Mouse (Mus musculus) left cerebral cortex, adult 2 months (tissue): ENCODE results near the gene Phldb3. TPM values are rescaled to one million over a fixed set of nuclear protein-coding genes. Genes with fewer than 3 reads are reported as not detected.
A peak's percentile ranks its signal among the peaks of the same experiment; 100 is the strongest.

Source experiments
- DNase-seq, 2 experiments: peaks; one replicate each; pipeline ENCODE4 v3.0.0; 2021 to 2022; ENCODE audit warnings: low spot score in 2 of 2, mixed read lengths in 1 of 2; ENCODE audit errors: extremely low spot score in 1 of 2
- H3K27ac ChIP-seq: fragments of 200-600 bp; 2 replicates; pipeline ENCODE4 v1.8.1; 2022
- H3K4me3 ChIP-seq: fragments of 200-600 bp; 2 replicates; pipeline ENCODE4 v1.8.1; 2022
- CTCF ChIP-seq: fragments of 200-600 bp; IDR thresholded peaks from 2 replicates; pipeline ENCODE4 v1.8.1; 2022; ENCODE audit warnings: antibody characterized with exemption, mild to moderate bottlenecking, moderate library complexity
- intact Hi-C: fragments of 180-260 bp; cut with DNase I; formaldehyde crosslinking; loops from one replicate; pipeline ENCODE4 v1.15.1; 2025
- total RNA-seq, 2 experiments: library from RNA; stranded (reverse); gene quantifications; 2 replicates each; pipeline ENCODE4 v1.2.3; 2021

Gene Phldb3
- total RNA-seq, 2 experiments from 2014 or later: not detected

GRCm38 (mm10) chr7:24619671-24620397 lies 9.3 kb downstream of the Phldb3 start:
- DNase-seq: no peak
- Histone ChIP-seq H3K4me3 (no peak overlapping the region), H3K27ac (no peak overlapping the region)
- no peak; the same call in 1 of the 2 replicates for TF ChIP-seq CTCF
- intact Hi-C loops: loop anchor here (10.0 kb wide), 1 partner anchor 315 kb away; no protein-coding TSS in a partner anchor

GRCm38 (mm10) chr7:24621193-24621592 lies 10.6 kb downstream of the Phldb3 start:
- H3K4me3 ChIP-seq: no peak overlapping the region
- intact Hi-C loops: loop anchor here (10.0 kb wide), 1 partner anchor 314 kb away; no protein-coding TSS in a partner anchor
- no peak for DNase-seq
- H3K27ac ChIP-seq: no peak overlapping the region
- TF ChIP-seq CTCF: peak; percentile 34; the same call in 1 of the 2 replicates

DNA sequence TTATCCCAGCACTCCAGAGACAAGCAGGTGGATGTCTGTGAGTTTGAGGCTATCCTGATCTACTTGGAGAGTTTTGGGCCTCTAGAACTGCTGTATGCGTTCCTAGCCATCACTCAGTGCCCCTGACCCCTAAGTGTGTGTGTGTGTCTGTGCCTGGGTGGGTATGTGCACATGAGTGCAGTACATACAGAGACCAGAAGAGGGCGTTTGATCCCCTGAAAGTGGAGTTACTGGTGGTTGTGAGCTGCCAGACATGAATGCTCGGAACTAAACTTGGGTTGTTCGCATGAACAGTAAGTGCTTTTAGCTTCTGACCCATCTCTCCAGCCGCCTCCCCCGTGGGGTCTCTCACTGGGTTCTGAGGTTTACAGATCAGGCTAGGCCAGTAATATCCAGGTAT lies 12.4 kb downstream of the Phldb3 start:
- intact Hi-C loops: loop anchor here (10.0 kb wide), 1 partner anchor 312 kb away; no protein-coding TSS in a partner anchor
- DNase-seq: no peak
- H3K4me3 ChIP-seq: no peak overlapping the region
- H3K27ac ChIP-seq: no peak overlapping the region
- TF ChIP-seq CTCF: no peak; the same call in 1 of the 2 replicates

DNA sequence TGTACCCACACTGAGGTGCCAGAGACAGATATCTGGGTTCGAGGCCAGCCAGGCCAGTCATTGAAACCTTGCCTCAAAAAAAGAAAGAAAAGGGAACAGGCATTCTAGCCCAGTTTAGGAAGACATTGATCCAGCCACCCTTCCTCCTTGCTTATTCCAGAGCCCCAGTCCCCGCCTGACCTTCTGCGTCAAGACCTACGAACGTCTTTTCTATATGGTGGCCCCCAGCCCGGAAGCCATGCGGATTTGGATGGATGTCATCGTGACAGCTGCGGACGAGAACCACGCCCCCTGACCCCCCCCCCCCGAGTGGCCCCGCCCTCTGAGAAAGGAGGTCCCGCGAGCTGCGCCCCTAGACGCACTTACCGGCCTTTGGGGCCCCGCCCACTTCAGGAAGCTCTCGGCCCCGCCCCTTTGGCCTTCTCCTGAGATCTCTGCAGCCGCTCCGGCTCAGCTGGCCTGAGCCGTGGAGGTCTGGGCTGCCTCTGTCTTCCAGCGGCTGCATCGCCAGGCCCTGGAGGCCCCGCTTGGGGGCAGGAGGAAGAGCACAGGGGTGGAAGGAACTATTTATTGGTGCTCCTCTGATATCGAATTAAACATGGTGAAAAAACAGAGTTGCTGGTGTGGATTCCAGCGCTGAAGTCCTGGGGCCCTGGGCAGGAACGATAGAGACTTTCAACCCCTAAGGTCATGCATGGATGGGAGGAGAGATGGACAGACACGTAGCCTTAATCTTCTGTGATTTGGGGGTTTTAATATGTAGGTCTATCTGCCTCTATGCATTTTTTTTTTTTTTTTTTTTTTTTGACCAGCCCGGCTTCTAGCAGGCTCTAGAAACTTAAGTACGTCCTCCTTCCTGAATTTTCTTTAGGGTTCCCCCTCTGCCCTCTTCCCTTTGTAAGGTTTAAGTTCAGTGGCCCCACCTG lies 18.4 kb downstream of the Phldb3 start:
- intact Hi-C loops: loop anchor here (10.0 kb wide), 1 partner anchor 306 kb away; no protein-coding TSS in a partner anchor
- H3K4me3 ChIP-seq: peak overlapping the region; percentile 13; the same call in 1 of the 2 replicates

DNA sequence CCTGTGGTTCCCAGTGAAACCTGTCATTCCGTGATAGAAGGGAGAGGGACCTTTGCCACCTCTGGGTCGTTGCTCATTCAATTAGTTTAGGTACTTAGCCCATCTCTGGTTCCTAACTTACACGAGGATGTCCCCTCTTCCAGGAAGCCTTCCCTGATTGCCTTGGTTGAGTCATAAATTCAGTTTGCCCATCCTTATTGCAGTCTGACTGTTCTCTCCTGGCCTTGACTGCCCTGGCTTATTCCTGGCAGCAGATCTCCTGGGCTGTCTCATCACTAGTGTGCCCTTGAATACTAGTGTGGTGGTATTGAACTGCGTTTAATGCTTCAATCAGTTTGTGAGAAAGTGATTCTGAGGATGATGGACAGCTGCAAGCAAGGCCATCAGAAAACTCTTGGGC lies 19.1 kb downstream of the Phldb3 start:
- no peak overlapping the region for H3K4me3 ChIP-seq
- no peak overlapping the region for H3K27ac ChIP-seq
- TF ChIP-seq CTCF: no peak
- intact Hi-C loops: loop anchor here (10.0 kb wide), 1 partner anchor 305 kb away; no protein-coding TSS in a partner anchor
- no peak for DNase-seq

More for the DNA sequence above, 18.4 kb downstream of the Phldb3 start:
- H3K27ac ChIP-seq: no peak overlapping the region
- DNase-seq: peak in 1 of 2 experiments; percentile 53
- no peak for TF ChIP-seq CTCF

DNA sequence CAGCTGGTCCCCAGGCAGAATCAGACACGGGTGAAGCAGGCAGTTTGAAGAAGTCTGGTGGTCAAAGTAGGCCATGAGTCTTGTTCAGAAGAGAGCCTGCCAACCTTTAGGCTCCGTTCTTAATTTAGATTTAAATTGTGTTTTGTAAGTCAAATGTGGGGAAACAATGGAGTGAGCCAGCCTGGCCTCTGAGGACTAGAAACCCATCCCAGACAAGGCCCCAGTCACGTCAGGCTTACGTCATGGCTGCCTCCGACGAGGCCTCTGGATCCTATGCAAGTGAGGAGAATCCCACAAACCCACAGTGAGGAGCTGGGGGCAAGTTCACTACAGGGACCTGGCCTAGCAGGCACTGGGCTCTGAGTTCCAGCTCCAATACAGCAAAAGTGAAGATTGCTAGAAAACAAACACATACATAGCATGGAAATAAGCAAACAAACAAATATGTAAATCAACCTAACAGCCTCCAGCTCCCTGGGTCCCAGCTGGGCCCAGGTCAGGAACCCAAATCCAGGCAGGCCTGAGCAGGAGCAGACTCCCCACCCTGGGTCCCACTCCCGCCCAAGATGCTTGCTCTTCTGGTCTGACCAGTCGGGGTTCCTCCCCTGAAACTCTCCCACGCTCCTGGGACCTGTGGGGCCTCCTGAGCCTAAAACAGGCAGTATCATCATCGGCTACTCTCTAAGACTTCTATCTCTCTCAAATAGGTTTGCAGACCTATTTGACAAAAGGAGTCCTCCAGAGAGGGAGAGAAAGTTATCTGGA lies 19.7 kb downstream of the Phldb3 start:
- no peak for DNase-seq
- no peak overlapping the region for H3K27ac ChIP-seq
- no peak for TF ChIP-seq CTCF
- intact Hi-C loops: no loop called here
- no peak overlapping the region for H3K4me3 ChIP-seq

DNA sequence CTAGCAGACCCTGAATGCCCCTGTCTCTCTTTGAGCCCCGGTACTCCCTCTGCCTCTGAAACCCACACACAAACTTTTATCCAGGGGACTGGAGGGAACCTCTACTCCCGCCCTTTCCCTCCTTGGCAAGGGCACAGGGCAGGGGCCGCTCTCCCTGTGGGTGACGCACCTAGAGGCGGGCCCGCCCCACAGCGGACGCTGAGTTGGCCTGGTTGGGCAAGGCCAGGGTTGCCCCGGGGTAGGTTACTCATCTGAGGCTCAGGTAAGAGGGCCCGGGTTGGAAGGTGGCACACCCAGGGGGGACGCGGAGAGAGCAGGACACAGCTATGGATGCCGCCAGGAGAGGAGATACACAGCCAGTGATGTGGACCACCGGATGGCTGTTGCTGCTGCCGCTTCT lies 25.7 kb downstream of the Phldb3 start, which contains the start of gene Lypd3:
Gene Lypd3, plus strand, starts transcription at position 287 of the 400 bp plus-strand sequence.
- Histone ChIP-seq H3K27ac (no peak within 1 kb of the TSS), H3K4me3 (no peak within 1 kb of the TSS)
- intact Hi-C loops: no loop called here
- no peak for DNase-seq
- no peak for TF ChIP-seq CTCF

GRCm38 (mm10) chr7:24637046-24637445 lies 26.5 kb downstream of the Phldb3 start:
- no peak overlapping the region for H3K4me3 ChIP-seq
- TF ChIP-seq CTCF: no peak

GRCm38 (mm10) chr7:24638026-24638856 lies 27.7 kb downstream of the Phldb3 start:
- DNase-seq: no peak
- TF ChIP-seq CTCF: no peak
- intact Hi-C loops: no loop called here
- H3K27ac ChIP-seq: no peak overlapping the region
- peak overlapping the region; percentile 28 for H3K4me3 ChIP-seq

More at GRCm38 (mm10) chr7:24637046-24637445, 26.5 kb downstream of the Phldb3 start:
- no peak for DNase-seq
- intact Hi-C loops: no loop called here
- H3K27ac ChIP-seq: no peak overlapping the region

DNA sequence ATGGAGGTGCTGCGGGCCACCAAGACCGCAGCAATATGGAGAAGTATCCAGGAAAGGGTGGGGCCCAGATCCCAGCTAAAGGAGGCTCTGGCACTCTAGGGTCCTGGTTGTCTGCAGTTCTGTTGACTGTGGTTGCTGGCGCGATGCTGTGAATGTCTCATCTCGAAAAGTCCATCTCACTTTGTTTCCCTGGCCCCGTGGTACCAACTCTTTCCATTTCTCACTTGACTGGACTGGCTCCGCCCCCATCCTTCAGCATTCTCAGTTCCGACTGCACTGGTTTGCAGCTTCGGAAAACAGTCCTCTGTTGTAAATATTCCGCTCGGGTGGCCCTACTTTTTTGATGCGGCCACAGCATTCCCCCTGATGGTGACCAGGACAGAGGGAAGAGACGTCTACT lies 29.9 kb downstream of the Phldb3 start:
- DNase-seq: no peak
- intact Hi-C loops: no loop called here
- H3K4me3 ChIP-seq: no peak overlapping the region
- TF ChIP-seq CTCF: no peak
- no peak overlapping the region for H3K27ac ChIP-seq
